Mouse (Mus musculus) lung, postnatal 0 days (tissue): ENCODE measurements around the gene Fzd5.

Source experiments
- CTCF ChIP-seq: IDR thresholded peaks from 2 replicates; pipeline ENCODE4 v1.5.1; 2016; ENCODE audit warnings: antibody characterized with exemption, mild to moderate bottlenecking
- EP300 ChIP-seq: IDR thresholded peaks from 2 replicates; pipeline ENCODE4 v1.6.1; 2016; ENCODE audit warnings: antibody characterized with exemption, mild to moderate bottlenecking, control low read depth

DNA sequence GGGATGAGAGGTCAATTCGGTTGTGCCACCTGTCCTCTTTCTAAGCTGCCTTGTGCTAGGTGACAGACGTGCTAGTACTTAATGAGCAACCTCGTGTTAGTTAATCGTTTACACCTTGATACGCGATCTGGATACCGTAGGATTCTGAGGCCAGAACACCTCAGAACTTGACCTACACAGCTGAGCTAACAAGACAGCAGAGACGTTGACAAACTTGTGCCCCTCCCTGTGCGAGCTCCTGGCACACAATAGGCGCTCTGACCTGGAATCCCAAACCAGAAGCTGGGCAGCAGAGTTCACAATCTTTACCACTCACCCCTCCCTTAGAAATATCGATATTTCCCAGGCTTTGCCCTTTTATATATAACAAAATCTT lies 617 bp upstream of the Fzd5 start:
- TF ChIP-seq EP300 (no peak), CTCF (no peak)
